Comparison of ENCODE assay signal across 32 mouse cellular contexts in genomic region chr5:131096824-131097223, GRCm38 (mm10).
A peak's percentile ranks its signal among the peaks of the same experiment; 100 is the strongest.
DNase-seq lines count a peak whose midpoint lies in the region; ATAC-seq and TF ChIP-seq lines count a peak whose summit lies in the region.
"Had no signal": no experiment of that assay in that cellular context is flagged by ENCODE, and none has a peak within 500 bp of the region (broad histone marks: within the 10 kb centered on the region; RNA-seq: fewer than 3 reads in every experiment).

No protein-coding gene starts in this region.

- intact Hi-C loops in gastrocnemius, postnatal 14 days (cut with DNase I; ENCODE audit: low total_unique reads): no loop called here

- H3K27ac ChIP-seq in midbrain, embryonic 11.5 days (ENCODE audit: low read depth, low read length): no peak overlapping the region
- no peak overlapping the region for H3K27ac ChIP-seq in midbrain, postnatal 0 days (ENCODE audit: low read depth, low read length)
- H3K27ac ChIP-seq: forebrain, embryonic 10.5 days; forebrain, embryonic 15.5 days; hindbrain, embryonic 14.5 days; limb, embryonic 10.5 days; limb, embryonic 15.5 days; liver, embryonic 15.5 days; midbrain, embryonic 10.5 days; neural tube, embryonic 13.5 days had no signal

- ATAC-seq in midbrain, embryonic 11.5 days (ENCODE audit: low FRiP score): no peak
- no peak for ATAC-seq in midbrain, postnatal 0 days (ENCODE audit: low FRiP score)
- ATAC-seq: forebrain, embryonic 15.5 days; intestine, postnatal 0 days; midbrain, embryonic 16.5 days had no signal

- H3K9me3 ChIP-seq in midbrain, embryonic 11.5 days (ENCODE audit: control insufficient read depth, low read length): no peaks in the 10 kb centered on the region
- no peaks in the 10 kb centered on the region for H3K9me3 ChIP-seq in midbrain, postnatal 0 days (ENCODE audit: low read length)
- H3K9me3 ChIP-seq: forebrain, embryonic 15.5 days; limb, embryonic 10.5 days; limb, embryonic 15.5 days; liver, embryonic 15.5 days had no signal

- H3K27me3 ChIP-seq in midbrain, embryonic 11.5 days (ENCODE audit: control insufficient read depth, insufficient read depth, low read length): no peaks in the 10 kb centered on the region
- H3K27me3 ChIP-seq in midbrain, postnatal 0 days (ENCODE audit: insufficient read depth, low read length): no peaks in the 10 kb centered on the region
- H3K27me3 ChIP-seq: CH12.LX; forebrain, embryonic 15.5 days; limb, embryonic 15.5 days; liver, embryonic 15.5 days; neural tube, embryonic 13.5 days had no signal

- no peak overlapping the region for H3K4me3 ChIP-seq in midbrain, embryonic 11.5 days (ENCODE audit: low read depth, low read length)
- H3K4me3 ChIP-seq in midbrain, postnatal 0 days (ENCODE audit: low read depth, low read length): no peak overlapping the region
- H3K4me3 ChIP-seq: forebrain, embryonic 10.5 days; forebrain, embryonic 15.5 days; limb, embryonic 10.5 days; limb, embryonic 15.5 days; liver, embryonic 15.5 days; midbrain, embryonic 10.5 days; myocyte; neural tube, embryonic 13.5 days had no signal

- peak; percentile 3 for DNase-seq in adrenal gland, adult 2 months
- DNase-seq in adrenal gland, postnatal 25 days: no peak
- peak; percentile 6 for DNase-seq in gastrocnemius, postnatal 14 days
- no peak for DNase-seq in gastrocnemius, postnatal 10 days
- DNase-seq in midbrain, embryonic 11.5 days (ENCODE audit: low spot score, missing footprints): peak; percentile 2
- DNase-seq in midbrain, postnatal 0 days (ENCODE audit: low spot score): no peak
- no peak for DNase-seq in frontal cortex, postnatal 36 days (ENCODE audit: low spot score in 2 of 2)
- no peak for DNase-seq in neural tube, embryonic 10.5 days (ENCODE audit: extremely low spot score, low spot score)
- DNase-seq: cerebellum, adult 11 months; cerebellum, adult 9-10 months; cerebellum, postnatal 36 days; kidney, adult 9 months; kidney, postnatal 10 days; layer of hippocampus, postnatal 36 days; lung, embryonic 14.5 days; lung, postnatal 14 days; right cerebral cortex, postnatal 4 days; thymus, adult 2 months; thymus, postnatal 36 days had no signal

- no peaks in the 10 kb centered on the region for H3K4me1 ChIP-seq in midbrain, embryonic 11.5 days (ENCODE audit: control insufficient read depth, insufficient read depth, low read length)
- H3K4me1 ChIP-seq in midbrain, postnatal 0 days (ENCODE audit: insufficient read depth, low read length): no peaks in the 10 kb centered on the region
- H3K4me1 ChIP-seq: limb, embryonic 10.5 days; limb, embryonic 15.5 days; liver, embryonic 15.5 days; midbrain, embryonic 10.5 days had no signal

- no peak for TF ChIP-seq CTCF in midbrain, postnatal 0 days (IDR thresholded peaks at IDR 0.05)

- H3K4me2 ChIP-seq in midbrain, embryonic 11.5 days: no peak overlapping the region
- no peak overlapping the region for H3K4me2 ChIP-seq in midbrain, postnatal 0 days (ENCODE audit: low read depth, low read length, poor library complexity, severe bottlenecking)
- H3K4me2 ChIP-seq: forebrain, embryonic 15.5 days; heart, embryonic 11.5 days; hindbrain, embryonic 14.5 days; limb, embryonic 15.5 days; liver, embryonic 15.5 days; lung, embryonic 14.5 days; neural tube, embryonic 13.5 days had no signal

- 86% methylated on average over 4 of the region's 4 CpGs for WGBS in midbrain, embryonic 11.5 days
- WGBS in midbrain, postnatal 0 days: 83% methylated on average over 4 of the region's 4 CpGs

- no peak overlapping the region for H3K9ac ChIP-seq in midbrain, embryonic 11.5 days (ENCODE audit: low read length)
- no peak overlapping the region for H3K9ac ChIP-seq in midbrain, postnatal 0 days (replicated peaks; ENCODE audit: low read length, poor library complexity, severe bottlenecking)
- H3K9ac ChIP-seq: forebrain, embryonic 15.5 days; hindbrain, embryonic 14.5 days; limb, embryonic 15.5 days; liver, embryonic 15.5 days; lung, embryonic 14.5 days; neural tube, embryonic 13.5 days had no signal

- H3K36me3 ChIP-seq in midbrain, embryonic 11.5 days (ENCODE audit: control insufficient read depth, insufficient read depth, low read length): no peaks in the 10 kb centered on the region
- H3K36me3 ChIP-seq in midbrain, postnatal 0 days (ENCODE audit: insufficient read depth, low read length): no peaks in the 10 kb centered on the region
- H3K36me3 ChIP-seq: forebrain, embryonic 10.5 days; forebrain, embryonic 15.5 days; limb, embryonic 10.5 days; limb, embryonic 15.5 days; liver, embryonic 15.5 days; midbrain, embryonic 10.5 days; neural tube, embryonic 13.5 days had no signal

Comparison
In these comparisons a context has a peak if more than half of its experiments do, and no peak if none do; other contexts are left out.
1. DNase-seq: peak in adrenal gland, adult 2 months (single experiment), gastrocnemius, postnatal 14 days (single experiment) and midbrain, embryonic 11.5 days (single experiment); none in adrenal gland, postnatal 25 days (single experiment), gastrocnemius, postnatal 10 days (single experiment), midbrain, postnatal 0 days (single experiment), frontal cortex, postnatal 36 days (0 of 2) and neural tube, embryonic 10.5 days (single experiment).